Mouse (Mus musculus) heart, postnatal 0 days (tissue): Measurements from ENCODE around the gene Gm765. TPM values are rescaled to one million over a fixed set of nuclear protein-coding genes. Genes with fewer than 3 reads are reported as not detected.

ENCODE experiments used
- ATAC-seq: fragments of 200-750 bp; cut with Nextera tagmentation; 2 replicates; pipeline ENCODE4 v1.8.0; 2017; ENCODE audit warnings: low read depth, moderate number of reproducible peaks, moderate library complexity; ENCODE audit not compliant: insufficient read depth
- DNase-seq: peaks from one replicate; pipeline ENCODE4 v3.0.0-alpha.2; 2016; ENCODE audit warnings: low spot score
- H3K27ac ChIP-seq: fragments of 300-500 bp; sonication (generic); 2 replicates; pipeline ENCODE4 v1.5.1; 2014; ENCODE audit warnings: low read depth, mild to moderate bottlenecking
- H3K27me3 ChIP-seq: fragments of 300-500 bp; sonication (generic); 2 replicates; pipeline ENCODE4 v1.6.1; 2014; ENCODE audit warnings: low read length, mixed read lengths; ENCODE audit not compliant: control insufficient read depth, insufficient read depth
- H3K36me3 ChIP-seq: fragments of 300-500 bp; sonication (generic); replicated peaks from 2 replicates; pipeline ENCODE4 v1.6.1; 2014; ENCODE audit warnings: low read length, mixed read lengths; ENCODE audit not compliant: control insufficient read depth, insufficient read depth
- H3K4me1 ChIP-seq: fragments of 300-500 bp; sonication (generic); 2 replicates; pipeline ENCODE4 v1.6.1; 2014; ENCODE audit warnings: antibody characterized with exemption; ENCODE audit not compliant: control insufficient read depth, insufficient read depth
- H3K4me2 ChIP-seq: fragments of 300-500 bp; sonication (generic); 2 replicates; pipeline ENCODE4 v1.6.1; 2014; ENCODE audit warnings: low read depth, mild to moderate bottlenecking, low read length, moderate library complexity
- H3K4me3 ChIP-seq: fragments of 300-500 bp; sonication (generic); 2 replicates; pipeline ENCODE4 v1.5.1; 2014; ENCODE audit warnings: low read depth, low read length
- H3K9ac ChIP-seq: fragments of 300-500 bp; sonication (generic); replicated peaks from 2 replicates; pipeline ENCODE4 v1.6.1; 2014; ENCODE audit warnings: low read depth, low read length, mixed read lengths
- H3K9me3 ChIP-seq: fragments of 300-500 bp; sonication (generic); replicated peaks from 2 replicates; pipeline ENCODE4 v1.6.1; 2016; ENCODE audit warnings: low read length; ENCODE audit not compliant: control insufficient read depth
- CTCF ChIP-seq: IDR thresholded peaks from 2 replicates; pipeline ENCODE4 v1.5.1; 2016; ENCODE audit warnings: antibody characterized with exemption, control low read depth, low read depth
- EP300 ChIP-seq: IDR thresholded peaks from 2 replicates; pipeline ENCODE4 v1.6.1; 2016; ENCODE audit warnings: antibody characterized with exemption, low read depth
- WGBS: fragments of 180-500 bp; shearing (Covaris S2); extraction: QIAGEN DNeasy Blood & Tissue Kit; methylation state at CpG from one replicate; pipeline ENCODE4 v1.1.7; 2014; 5-methylcytosine and 5-hydroxymethylcytosine counted together
- polyA plus RNA-seq: library from polyadenylated mRNA; unstranded; fragments of >200 nt; fragmentation: Nextera tagmentation; extraction: Ambion mirVana; gene quantifications from 2 replicates; pipeline ENCODE4 v1.2.1, GENCODE M21; 2015
- total RNA-seq: library from RNA; depleted of rRNA; stranded (reverse); fragments of >200 nt; gene quantifications from 2 replicates; pipeline ENCODE4 v1.2.3, GENCODE M21; 2014; ENCODE audit warnings: low replicate concordance

Gm765 gene
- total and polyA plus RNA-seq, 2 experiments from 2014 or later, result not detected

- Histone ChIP-seq H3K9ac (no peak overlapping the region), H3K4me1 (no peaks in the 10 kb centered on the region), H3K36me3 (no peaks in the 10 kb centered on the region), H3K27me3 (no peaks in the 10 kb centered on the region), H3K4me2 (no peak overlapping the region), H3K27ac (no peak overlapping the region), H3K9me3 (0 out of 2 replicates have a peak, but pooled peaks cover 4% of the 10 kb centered on the region), H3K4me3 (no peak overlapping the region)
- WGBS, result 49% methylated on average over 2 of the region's 2 CpGs
- ATAC-seq, result no peak
- no peak for DNase-seq
- TF ChIP-seq CTCF (no peak), EP300 (no peak)
Measured at GRCm38 (mm10) chr6:98259016-98259415, 83.5 kb downstream of the Gm765 start.

GRCm38 (mm10) chr6:98246449-98246848 lies 96.1 kb downstream of the Gm765 start:
- TF ChIP-seq CTCF, result no peak
- TF ChIP-seq EP300, result no peak
- H3K4me1 ChIP-seq, result no peaks in the 10 kb centered on the region
- H3K9ac ChIP-seq, result no peak overlapping the region
- no peak overlapping the region for H3K27ac ChIP-seq
- no peak for DNase-seq
- no peaks in the 10 kb centered on the region for H3K36me3 ChIP-seq
- no peaks in the 10 kb centered on the region for H3K9me3 ChIP-seq
- WGBS, result 70% methylated on average over 2 of the region's 2 CpGs
- H3K4me3 ChIP-seq, result no peak overlapping the region
- H3K27me3 ChIP-seq, result no peaks in the 10 kb centered on the region
- no peak for ATAC-seq
- H3K4me2 ChIP-seq, result no peak overlapping the region

GRCm38 (mm10) chr6:98243186-98243585 lies 99.4 kb downstream of the Gm765 start:
- Histone ChIP-seq H3K9me3 (no peaks in the 10 kb centered on the region), H3K9ac (no peak overlapping the region), H3K36me3 (no peaks in the 10 kb centered on the region), H3K4me3 (no peak overlapping the region), H3K27me3 (no peaks in the 10 kb centered on the region), H3K27ac (no peak overlapping the region), H3K4me2 (no peak overlapping the region), H3K4me1 (no peaks in the 10 kb centered on the region)
- DNase-seq (no peak), ATAC-seq (no peak)
- TF ChIP-seq CTCF, result no peak
- no peak for TF ChIP-seq EP300
- 49% methylated on average over 6 of the region's 6 CpGs for WGBS

GRCm38 (mm10) chr6:98240561-98241272 lies 101.8 kb downstream of the Gm765 start:
- 81% methylated on average over 8 of the region's 8 CpGs for WGBS
- H3K4me3 ChIP-seq, result no peak overlapping the region
- no peak for DNase-seq

GRCm38 (mm10) chr6:98234097-98234496 lies 108.5 kb downstream of the Gm765 start:
- Histone ChIP-seq H3K4me3 (no peak overlapping the region), H3K27ac (no peak overlapping the region), H3K27me3 (no peaks in the 10 kb centered on the region), H3K4me2 (no peak overlapping the region), H3K4me1 (no peaks in the 10 kb centered on the region), H3K36me3 (no peaks in the 10 kb centered on the region), H3K9me3 (no peaks in the 10 kb centered on the region), H3K9ac (no peak overlapping the region)
- ATAC-seq (no peak), DNase-seq (no peak)
- TF ChIP-seq CTCF (no peak), EP300 (no peak)
- WGBS, result 84% methylated on average over 3 of the region's 3 CpGs

More at GRCm38 (mm10) chr6:98240561-98241272, 101.8 kb downstream of the Gm765 start:
- no peak overlapping the region for H3K9ac ChIP-seq
- H3K36me3 ChIP-seq, result no peaks in the 10 kb centered on the region
- ATAC-seq, result no peak
- H3K27ac ChIP-seq, result no peak overlapping the region
- no peaks in the 10 kb centered on the region for H3K9me3 ChIP-seq
- H3K4me1 ChIP-seq, result no peaks in the 10 kb centered on the region
- H3K4me2 ChIP-seq, result no peak overlapping the region
- no peaks in the 10 kb centered on the region for H3K27me3 ChIP-seq
- TF ChIP-seq EP300 (no peak), CTCF (no peak)

GRCm38 (mm10) chr6:98223923-98224322 lies 118.6 kb downstream of the Gm765 start:
- Histone ChIP-seq H3K9me3 (no peaks in the 10 kb centered on the region), H3K4me3 (no peak overlapping the region), H3K4me1 (no peaks in the 10 kb centered on the region), H3K27ac (no peak overlapping the region), H3K36me3 (no peaks in the 10 kb centered on the region), H3K27me3 (no peaks in the 10 kb centered on the region), H3K9ac (no peak overlapping the region), H3K4me2 (no peak overlapping the region)
- no peak for DNase-seq
- 87% methylated on average over 8 of the region's 8 CpGs for WGBS
- TF ChIP-seq CTCF, result no peak
- no peak for TF ChIP-seq EP300
- no peak for ATAC-seq
